Mouse (Mus musculus): ENCODE results near the gene Abhd10. TPM values are rescaled to one million over a fixed set of nuclear protein-coding genes. Genes with fewer than 3 reads are reported as not detected.

Abhd10 gene
- 44.5 and 46.2 TPM in 2 replicates for polyA plus RNA-seq (2014; fragmentation: Nextera tagmentation; extraction: Ambion mirVana)

DNA sequence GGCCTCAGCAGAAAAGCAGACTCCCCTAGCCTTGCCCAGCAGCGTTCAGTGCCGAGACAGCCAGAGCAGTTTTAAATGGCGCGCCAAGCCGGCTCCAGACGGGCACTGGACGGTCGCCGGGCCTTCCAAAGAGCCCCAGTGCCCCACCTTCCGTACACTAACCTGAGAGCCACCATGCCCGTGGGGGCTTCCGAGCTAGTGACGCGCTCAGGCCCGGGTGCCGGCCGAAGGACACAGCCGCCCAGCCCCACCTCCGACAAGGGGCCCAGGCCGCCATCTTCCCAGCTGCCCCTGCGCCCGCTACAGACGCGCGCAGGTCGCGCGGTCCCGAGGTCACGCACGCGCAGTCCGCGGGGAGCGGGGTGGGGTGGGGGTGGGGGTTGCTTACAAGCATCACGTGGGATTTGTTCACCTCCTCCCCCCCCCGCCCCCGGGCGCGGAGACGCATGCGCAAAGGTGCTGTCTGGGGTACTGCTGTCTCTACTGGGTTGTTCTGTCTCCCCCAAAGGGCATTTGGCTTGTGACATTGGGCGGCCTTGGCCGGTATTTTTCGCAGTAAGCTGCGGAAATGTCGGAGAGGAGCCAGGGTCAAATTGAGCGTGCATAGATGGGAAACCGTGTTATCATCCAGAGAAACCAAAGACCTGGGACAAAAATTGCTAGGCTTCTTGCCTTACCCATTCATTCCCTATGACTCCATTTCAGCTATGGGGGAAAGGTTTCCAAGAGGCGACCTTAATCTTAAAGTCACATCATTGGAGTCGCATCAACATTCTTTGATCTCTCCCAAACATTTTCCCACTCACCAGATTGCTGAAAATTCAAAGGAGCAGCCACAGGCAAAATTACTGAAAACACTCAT lies at the start of gene Abhd10:
Gene Abhd10, minus strand, starts transcription at position 341 of the 862 bp plus-strand sequence.
- Histone ChIP-seq H3K4me3 (ENCODE audit: low read depth, low read length) (peak within 1 kb of the TSS; percentile 76), H3K9me3 (ENCODE audit: control insufficient read depth, low read length) (no peaks in the 10 kb centered on the region), H3K4me2 (replicated peaks; ENCODE audit: low read depth, low read length) (peak within 1 kb of the TSS; percentile 34), H3K27me3 (ENCODE audit: control insufficient read depth, insufficient read depth, low read length) (no peaks in the 10 kb centered on the region), H3K9ac (ENCODE audit: low read depth, low read length) (peak within 1 kb of the TSS; percentile 98), H3K27ac (ENCODE audit: low read depth, low read length) (peak within 1 kb of the TSS; percentile 91), H3K4me1 (replicated peaks; ENCODE audit: control insufficient read depth, insufficient read depth, low read length) (no peaks in the 10 kb centered on the region; the same call in 1 of the 2 replicates), H3K36me3 (ENCODE audit: control insufficient read depth, insufficient read depth, low read length) (no peaks in the 10 kb centered on the region)
- under 1% methylated on average over 46 of the region's 51 CpGs for WGBS
- ATAC-seq (ENCODE audit: low FRiP score): peak; percentile 98
- DNase-seq (ENCODE audit: low spot score): peak; percentile 97

DNA sequence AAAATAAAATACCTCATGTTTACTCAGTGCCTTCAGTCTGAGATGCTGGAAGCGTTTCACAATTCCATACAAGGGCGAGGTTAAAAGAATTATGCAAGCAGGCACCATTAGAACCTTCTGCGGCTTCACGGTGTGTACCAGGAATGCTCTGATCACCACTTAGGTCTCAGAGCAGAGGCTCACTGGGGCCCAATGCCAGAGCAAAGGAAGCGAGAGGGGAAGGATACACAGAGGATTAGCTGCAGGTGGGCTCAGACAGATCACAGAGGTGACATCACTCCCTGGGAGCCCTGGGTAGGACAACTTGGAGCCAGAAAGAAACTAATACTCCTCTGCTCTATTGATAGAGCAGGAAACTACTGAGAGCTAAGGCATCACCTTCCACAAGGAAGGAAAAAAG lies 48.5 kb upstream of the Abhd10 start:
- Histone ChIP-seq H3K36me3 (ENCODE audit: control insufficient read depth, insufficient read depth, low read length) (no peaks in the 10 kb centered on the region), H3K27me3 (ENCODE audit: control insufficient read depth, insufficient read depth, low read length) (no peaks in the 10 kb centered on the region), H3K4me2 (replicated peaks; ENCODE audit: low read depth, low read length) (no peak overlapping the region), H3K4me1 (replicated peaks; ENCODE audit: control insufficient read depth, insufficient read depth, low read length) (no peaks in the 10 kb centered on the region), H3K27ac (ENCODE audit: low read depth, low read length) (no peak overlapping the region), H3K9ac (ENCODE audit: low read depth, low read length) (no peak overlapping the region), H3K4me3 (ENCODE audit: low read depth, low read length) (no peak overlapping the region), H3K9me3 (ENCODE audit: control insufficient read depth, low read length) (no peaks in the 10 kb centered on the region)
- ATAC-seq (ENCODE audit: low FRiP score) (no peak), DNase-seq (ENCODE audit: low spot score) (no peak)
- 60% methylated on average over 5 of the region's 5 CpGs for WGBS

DNA sequence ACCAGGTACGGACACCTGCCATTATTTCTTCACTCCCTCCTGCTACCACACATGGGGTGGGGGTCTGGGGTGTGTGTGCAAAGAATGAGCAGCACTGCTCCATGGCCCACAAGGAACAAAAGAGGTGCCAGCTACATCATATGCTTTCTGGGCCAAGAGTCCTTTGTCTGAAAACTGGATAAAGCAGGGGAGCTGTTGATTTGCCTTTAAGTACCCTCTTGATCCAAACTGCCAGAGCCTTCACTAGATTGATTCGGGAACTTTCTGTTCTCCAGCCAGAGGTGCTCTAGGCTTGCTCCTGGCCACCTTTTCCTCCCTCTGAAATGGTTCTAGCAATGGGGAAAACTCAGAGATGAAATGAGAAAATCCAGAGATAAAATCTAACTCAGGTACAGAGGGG lies 46.6 kb upstream of the Abhd10 start:
- H3K4me2 ChIP-seq (replicated peaks; ENCODE audit: low read depth, low read length): no peak overlapping the region
- no peak overlapping the region for H3K9ac ChIP-seq (ENCODE audit: low read depth, low read length)
- H3K27me3 ChIP-seq (ENCODE audit: control insufficient read depth, insufficient read depth, low read length): no peaks in the 10 kb centered on the region
- no peak overlapping the region for H3K27ac ChIP-seq (ENCODE audit: low read depth, low read length)
- no peak for DNase-seq (ENCODE audit: low spot score)
- no peak for ATAC-seq (ENCODE audit: low FRiP score)
- H3K4me3 ChIP-seq (ENCODE audit: low read depth, low read length): no peak overlapping the region
- H3K9me3 ChIP-seq (ENCODE audit: control insufficient read depth, low read length): no peaks in the 10 kb centered on the region
- no peaks in the 10 kb centered on the region for H3K4me1 ChIP-seq (replicated peaks; ENCODE audit: control insufficient read depth, insufficient read depth, low read length)
- no peaks in the 10 kb centered on the region for H3K36me3 ChIP-seq (ENCODE audit: control insufficient read depth, insufficient read depth, low read length)
- 94% methylated on average over 2 of the region's 2 CpGs for WGBS

DNA sequence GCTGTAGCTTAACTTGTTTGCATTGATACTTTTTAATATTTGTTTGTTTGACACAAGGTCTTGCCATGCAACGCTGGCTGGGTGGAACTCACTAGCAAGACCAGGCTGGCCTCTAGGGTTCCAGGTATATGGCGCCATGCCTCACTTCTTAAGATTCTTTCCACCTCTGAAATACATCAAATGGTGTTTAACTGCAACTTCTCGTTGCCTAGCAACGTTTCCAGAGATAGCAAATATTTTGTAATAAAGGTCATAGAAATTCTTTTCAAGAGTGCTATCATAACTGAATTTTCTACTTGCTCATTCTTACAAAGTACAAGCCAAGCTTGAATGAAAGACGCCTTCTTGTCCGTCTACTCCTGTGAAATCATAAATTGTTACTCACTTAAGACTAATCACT lies 44.9 kb upstream of the Abhd10 start:
- Histone ChIP-seq H3K27ac (ENCODE audit: low read depth, low read length) (no peak overlapping the region), H3K36me3 (ENCODE audit: control insufficient read depth, insufficient read depth, low read length) (no peaks in the 10 kb centered on the region), H3K4me3 (ENCODE audit: low read depth, low read length) (no peak overlapping the region), H3K9ac (ENCODE audit: low read depth, low read length) (no peak overlapping the region), H3K27me3 (ENCODE audit: control insufficient read depth, insufficient read depth, low read length) (no peaks in the 10 kb centered on the region), H3K9me3 (ENCODE audit: control insufficient read depth, low read length) (no peaks in the 10 kb centered on the region), H3K4me1 (replicated peaks; ENCODE audit: control insufficient read depth, insufficient read depth, low read length) (no peaks in the 10 kb centered on the region), H3K4me2 (replicated peaks; ENCODE audit: low read depth, low read length) (no peak overlapping the region)
- WGBS: 92% methylated on average over 6 of the region's 6 CpGs
- DNase-seq (ENCODE audit: low spot score) (no peak), ATAC-seq (ENCODE audit: low FRiP score) (no peak)

DNA sequence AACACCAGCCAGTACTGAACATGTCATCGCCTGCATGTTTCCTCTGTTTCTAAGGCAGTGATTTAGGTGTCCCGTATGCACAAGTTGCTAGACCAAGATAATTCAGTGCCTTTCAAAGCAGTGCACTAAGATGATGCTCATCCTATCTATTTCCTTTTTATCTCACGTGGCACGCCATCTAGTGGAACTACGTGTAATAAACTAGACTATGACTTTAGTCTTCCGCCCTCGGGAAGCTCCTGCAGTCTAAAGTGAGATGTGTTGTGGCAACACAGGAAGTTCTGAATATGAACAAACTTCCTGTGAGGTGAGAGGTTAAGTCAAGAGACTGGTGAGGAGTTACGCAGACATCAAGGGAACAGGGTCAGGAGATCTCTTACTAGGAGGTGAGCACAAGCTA lies 43.9 kb upstream of the Abhd10 start:
- 37% methylated on average over 8 of the region's 8 CpGs for WGBS
- Histone ChIP-seq H3K9ac (ENCODE audit: low read depth, low read length) (no peak overlapping the region), H3K4me2 (replicated peaks; ENCODE audit: low read depth, low read length) (no peak overlapping the region), H3K36me3 (ENCODE audit: control insufficient read depth, insufficient read depth, low read length) (no peaks in the 10 kb centered on the region), H3K9me3 (ENCODE audit: control insufficient read depth, low read length) (no peaks in the 10 kb centered on the region), H3K4me1 (replicated peaks; ENCODE audit: control insufficient read depth, insufficient read depth, low read length) (no peaks in the 10 kb centered on the region), H3K27me3 (ENCODE audit: control insufficient read depth, insufficient read depth, low read length) (no peaks in the 10 kb centered on the region), H3K4me3 (ENCODE audit: low read depth, low read length) (no peak overlapping the region), H3K27ac (ENCODE audit: low read depth, low read length) (no peak overlapping the region)
- ATAC-seq (ENCODE audit: low FRiP score) (no peak), DNase-seq (ENCODE audit: low spot score) (peak; percentile 29)

DNA sequence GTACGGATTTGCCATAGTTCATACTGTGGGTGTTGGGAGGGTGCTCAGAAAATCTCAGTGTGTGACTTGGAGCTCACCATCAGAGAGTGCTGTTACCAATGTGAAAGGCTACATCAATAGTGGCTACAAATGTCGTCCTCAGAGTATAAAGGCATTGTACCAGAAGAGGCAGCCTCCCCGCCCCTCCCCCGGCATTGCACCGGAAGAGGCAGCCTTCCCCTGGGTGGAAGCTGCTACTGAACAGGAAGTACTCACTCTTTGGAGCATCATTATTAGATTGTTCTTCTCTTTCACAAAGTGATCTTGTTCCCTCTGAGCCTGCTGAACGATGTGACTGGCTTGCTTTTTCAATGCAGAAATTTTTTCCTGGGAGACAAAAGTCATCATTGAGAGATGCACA lies 37.2 kb upstream of the Abhd10 start:
- Histone ChIP-seq H3K9me3 (ENCODE audit: control insufficient read depth, low read length) (no peaks in the 10 kb centered on the region), H3K9ac (ENCODE audit: low read depth, low read length) (no peak overlapping the region), H3K4me3 (ENCODE audit: low read depth, low read length) (no peak overlapping the region), H3K36me3 (ENCODE audit: control insufficient read depth, insufficient read depth, low read length) (0 out of 2 replicates have a peak, but pooled peaks cover 2% of the 10 kb centered on the region), H3K4me1 (replicated peaks; ENCODE audit: control insufficient read depth, insufficient read depth, low read length) (no peaks in the 10 kb centered on the region), H3K4me2 (replicated peaks; ENCODE audit: low read depth, low read length) (no peak overlapping the region), H3K27ac (ENCODE audit: low read depth, low read length) (no peak overlapping the region), H3K27me3 (ENCODE audit: control insufficient read depth, insufficient read depth, low read length) (no peaks in the 10 kb centered on the region)
- WGBS: 79% methylated on average over 6 of the region's 6 CpGs
- DNase-seq (ENCODE audit: low spot score) (no peak), ATAC-seq (ENCODE audit: low FRiP score) (no peak)

DNA sequence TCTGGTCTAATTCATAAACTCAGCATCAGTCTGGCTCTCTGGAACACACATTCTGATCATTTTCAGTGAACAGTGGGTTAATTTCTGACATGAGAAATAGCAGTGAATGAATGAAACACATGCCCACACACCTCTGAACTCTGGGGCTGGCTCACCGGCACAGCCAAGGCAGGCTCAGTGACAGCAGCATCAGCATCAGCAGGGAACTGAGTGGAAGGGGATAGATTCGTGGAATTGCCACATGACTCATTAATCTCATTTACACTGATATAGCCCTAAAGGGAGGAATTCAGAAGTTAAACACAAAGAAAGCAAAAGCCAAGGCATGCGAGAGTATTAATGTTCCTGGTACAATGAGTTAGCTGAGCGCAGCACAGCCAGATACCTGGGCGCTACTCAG lies 32.1 kb upstream of the Abhd10 start:
- H3K9me3 ChIP-seq (ENCODE audit: control insufficient read depth, low read length): no peaks in the 10 kb centered on the region
- no peaks in the 10 kb centered on the region for H3K27me3 ChIP-seq (ENCODE audit: control insufficient read depth, insufficient read depth, low read length)
- ATAC-seq (ENCODE audit: low FRiP score): no peak

DNA sequence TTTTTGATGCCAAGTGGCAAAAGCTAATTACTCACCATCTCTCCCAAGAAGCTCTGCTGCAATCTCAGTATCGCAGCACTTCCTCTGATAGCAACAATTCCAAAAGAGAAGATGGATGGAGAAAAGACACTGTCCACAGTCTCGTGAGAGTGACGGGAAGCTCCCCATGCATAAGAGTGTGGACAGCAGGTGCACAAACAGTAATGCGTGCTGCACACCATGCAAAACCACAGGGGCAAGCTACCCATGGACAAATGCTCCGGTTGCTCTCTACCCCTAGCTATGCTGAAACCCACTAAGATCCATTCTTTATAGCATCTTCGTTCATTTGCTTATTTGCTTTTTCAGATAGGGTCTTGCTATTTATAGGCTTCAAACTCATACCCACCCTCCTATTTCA lies 28.2 kb upstream of the Abhd10 start:
- ATAC-seq (ENCODE audit: low FRiP score) (no peak), DNase-seq (ENCODE audit: low spot score) (no peak)
- no peaks in the 10 kb centered on the region for H3K4me1 ChIP-seq (replicated peaks; ENCODE audit: control insufficient read depth, insufficient read depth, low read length)
- no peaks in the 10 kb centered on the region for H3K9me3 ChIP-seq (ENCODE audit: control insufficient read depth, low read length)
- 0 out of 2 replicates have a peak, but pooled peaks cover 6% of the 10 kb centered on the region for H3K36me3 ChIP-seq (ENCODE audit: control insufficient read depth, insufficient read depth, low read length)
- H3K27me3 ChIP-seq (ENCODE audit: control insufficient read depth, insufficient read depth, low read length): no peaks in the 10 kb centered on the region
- H3K4me2 ChIP-seq (replicated peaks; ENCODE audit: low read depth, low read length): no peak overlapping the region
- H3K4me3 ChIP-seq (ENCODE audit: low read depth, low read length): no peak overlapping the region
- H3K27ac ChIP-seq (ENCODE audit: low read depth, low read length): no peak overlapping the region
- 94% methylated on average over 6 of the region's 6 CpGs for WGBS
- H3K9ac ChIP-seq (ENCODE audit: low read depth, low read length): no peak overlapping the region

More for the DNA sequence above, 32.1 kb upstream of the Abhd10 start:
- no peak for DNase-seq (ENCODE audit: low spot score)
- H3K4me1 ChIP-seq (replicated peaks; ENCODE audit: control insufficient read depth, insufficient read depth, low read length): no peaks in the 10 kb centered on the region
- H3K36me3 ChIP-seq (ENCODE audit: control insufficient read depth, insufficient read depth, low read length): 0 out of 2 replicates have a peak, but pooled peaks cover 8% of the 10 kb centered on the region
- no peak overlapping the region for H3K9ac ChIP-seq (ENCODE audit: low read depth, low read length)
- 89% methylated on average over 5 of the region's 5 CpGs for WGBS
- H3K4me3 ChIP-seq (ENCODE audit: low read depth, low read length): no peak overlapping the region
- H3K4me2 ChIP-seq (replicated peaks; ENCODE audit: low read depth, low read length): no peak overlapping the region
- H3K27ac ChIP-seq (ENCODE audit: low read depth, low read length): no peak overlapping the region
